Mouse (Mus musculus) G1E (cell line): ENCODE results near the gene Cacng8.

Source experiments
- CTCF ChIP-seq: IDR thresholded peaks from 2 replicates; pipeline ENCODE4 v1.5.1; 2012; ENCODE audit warnings: low read depth, low read length, inconsistent platforms, mixed read lengths
- GATA1 ChIP-seq: IDR thresholded peaks from 2 replicates; pipeline ENCODE4 v1.6.1; 2012; ENCODE audit warnings: borderline replicate concordance, low read length, inconsistent platforms, mixed read lengths
- GATA2 ChIP-seq: IDR thresholded peaks from 2 replicates; pipeline ENCODE4 v1.6.1; 2012; ENCODE audit warnings: low read depth, low read length, inconsistent platforms, borderline replicate concordance
- POLR2AphosphoS5 ChIP-seq: IDR thresholded peaks from 2 replicates; pipeline ENCODE4 v1.6.1; 2012; ENCODE audit warnings: low read depth, low read length, inconsistent platforms; ENCODE audit not compliant: insufficient replicate concordance
- TAL1 ChIP-seq: conservative IDR thresholded peaks from 2 replicates; pipeline ENCODE4 v1.6.1; 2012; ENCODE audit warnings: low read depth, low read length, inconsistent platforms, mixed read lengths

GRCm38 (mm10) chr7:3372376-3372775 is 18.1 kb upstream of the Cacng8 start:
- TF ChIP-seq CTCF (no peak), GATA1 (no peak), TAL1 (no peak), GATA2 (no peak), POLR2AphosphoS5 (no peak)
